Mouse (Mus musculus): Measurements from ENCODE around the gene Ddx23.

Gene Ddx23

DNA sequence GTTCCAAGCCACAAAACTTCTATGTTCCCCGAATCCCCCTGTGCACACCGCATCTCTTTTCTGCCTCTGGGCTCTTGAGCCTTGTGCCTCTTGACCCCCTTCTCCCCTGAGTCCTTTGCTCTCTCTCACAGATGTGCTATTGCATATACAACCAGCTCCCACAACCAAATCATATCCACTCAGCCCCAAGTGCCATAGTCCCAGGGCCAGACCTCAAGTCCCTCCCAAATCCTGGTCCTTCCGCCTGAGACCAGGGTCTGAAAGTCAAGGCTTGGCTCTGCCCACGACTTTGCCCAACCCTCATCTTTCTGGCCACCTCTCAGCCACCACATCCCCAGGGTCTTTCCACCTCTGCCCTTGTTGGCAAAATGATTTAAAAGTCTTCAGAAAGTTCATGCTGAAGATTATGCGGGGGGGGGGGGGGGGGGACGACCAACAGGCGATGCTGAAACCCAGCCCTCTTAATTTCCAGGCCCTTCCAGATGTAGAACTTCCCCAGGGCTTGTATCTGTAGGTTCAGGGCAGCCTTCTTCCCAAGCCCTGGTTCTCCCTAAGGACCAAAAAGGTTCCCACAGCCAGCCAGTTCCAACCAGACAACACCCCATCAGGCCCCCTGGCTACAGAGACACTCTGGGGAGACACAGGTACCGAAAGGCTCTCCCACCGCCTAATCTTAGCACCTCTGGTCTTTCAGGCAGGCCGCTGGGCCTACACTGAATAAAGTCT is 54.5 kb downstream of the Ddx23 start:
- DNase-seq (ENCODE audit: low spot score in 2 of 2), result no peak

DNA sequence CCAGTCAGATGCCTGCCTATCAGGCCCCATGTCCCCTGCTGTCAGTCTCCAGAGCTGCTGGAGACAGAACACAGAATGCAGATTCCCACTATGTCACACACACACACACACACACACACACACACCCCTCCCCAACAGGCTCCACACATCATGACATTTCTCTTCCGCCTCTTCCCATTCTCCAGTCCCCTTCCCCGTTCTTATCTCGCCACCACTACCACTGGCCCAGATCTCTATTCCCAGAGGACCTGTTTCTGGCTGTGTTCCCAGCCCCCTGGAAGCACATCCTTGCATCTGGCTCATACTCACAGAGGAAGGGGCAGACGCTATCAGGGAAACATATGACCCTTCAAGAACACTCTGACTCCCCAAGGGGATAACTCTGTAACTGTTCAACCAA is 55.1 kb downstream of the Ddx23 start:
- DNase-seq (ENCODE audit: low spot score in 2 of 2), result no peak

DNA sequence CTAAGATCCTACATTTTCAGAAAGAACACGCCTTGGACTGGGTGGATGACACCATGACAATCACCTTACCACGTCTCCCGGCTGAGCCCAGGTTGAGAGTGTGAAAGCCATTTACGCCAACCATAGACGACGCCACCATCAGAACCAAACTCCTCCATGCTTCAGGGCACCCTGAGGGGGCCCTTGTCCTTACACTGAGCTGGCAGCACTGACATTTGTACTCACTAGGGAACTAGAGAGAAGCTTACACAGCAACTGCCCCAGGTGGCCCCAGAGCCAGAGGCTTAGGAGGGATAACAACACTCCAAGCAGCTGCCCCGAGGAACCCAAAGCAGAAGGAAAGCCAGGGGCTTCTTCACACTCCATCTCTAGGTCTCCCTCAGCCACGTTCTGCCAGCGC is 56.0 kb downstream of the Ddx23 start:
- DNase-seq (ENCODE audit: low spot score in 2 of 2), result no peak

DNA sequence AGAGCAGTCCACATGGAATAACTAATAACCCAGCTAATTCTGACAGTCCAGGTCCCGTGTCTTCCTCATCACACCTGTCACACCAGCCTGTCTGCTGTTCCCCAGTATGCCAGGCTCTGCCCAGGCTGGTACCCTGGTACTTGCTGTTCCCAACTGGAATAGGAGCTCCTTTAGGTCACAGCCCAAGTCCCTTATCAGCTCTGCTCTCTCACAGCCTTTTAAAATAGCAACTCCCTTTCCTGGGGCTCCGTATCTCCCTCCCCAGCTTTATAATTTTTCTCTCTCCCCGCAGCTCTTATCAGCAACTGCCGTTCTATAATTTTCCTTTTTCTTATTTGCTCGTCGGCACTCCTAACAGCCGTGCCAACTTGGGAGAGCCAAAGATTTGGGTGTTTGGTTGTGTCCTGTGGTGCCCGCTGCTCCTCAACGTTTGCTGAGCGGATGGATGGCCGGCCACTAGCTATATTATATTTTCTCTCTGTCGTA is 56.6 kb downstream of the Ddx23 start:
- no peak for DNase-seq (ENCODE audit: low spot score in 2 of 2)

DNA sequence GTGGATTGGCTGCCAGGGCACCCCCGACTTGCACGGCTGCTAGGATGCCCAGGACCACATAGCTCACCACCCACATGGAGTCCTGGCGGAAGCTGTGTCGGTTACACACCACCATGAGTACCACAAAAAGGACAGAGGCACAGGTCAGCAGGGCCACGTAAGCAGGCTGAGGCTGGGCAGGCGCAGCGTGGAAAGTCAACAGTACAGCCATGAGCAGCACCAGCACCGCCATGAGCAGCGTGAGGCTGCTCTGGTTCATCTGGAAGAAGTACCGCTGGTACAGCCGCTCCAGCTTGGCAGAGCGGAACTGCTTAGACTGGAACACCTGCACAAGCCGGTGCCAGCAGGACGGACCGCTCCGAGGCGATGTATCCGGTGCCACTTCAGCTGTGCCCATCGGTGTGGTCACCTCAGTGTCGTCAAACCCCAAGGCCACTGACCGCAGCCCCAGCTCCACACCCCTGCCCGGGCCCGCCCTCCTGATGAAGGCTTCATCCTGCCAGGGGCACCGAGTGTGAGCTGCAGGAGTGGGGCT is 58.6 kb downstream of the Ddx23 start:
- DNase-seq (ENCODE audit: low spot score in 2 of 2), result no peak

DNA sequence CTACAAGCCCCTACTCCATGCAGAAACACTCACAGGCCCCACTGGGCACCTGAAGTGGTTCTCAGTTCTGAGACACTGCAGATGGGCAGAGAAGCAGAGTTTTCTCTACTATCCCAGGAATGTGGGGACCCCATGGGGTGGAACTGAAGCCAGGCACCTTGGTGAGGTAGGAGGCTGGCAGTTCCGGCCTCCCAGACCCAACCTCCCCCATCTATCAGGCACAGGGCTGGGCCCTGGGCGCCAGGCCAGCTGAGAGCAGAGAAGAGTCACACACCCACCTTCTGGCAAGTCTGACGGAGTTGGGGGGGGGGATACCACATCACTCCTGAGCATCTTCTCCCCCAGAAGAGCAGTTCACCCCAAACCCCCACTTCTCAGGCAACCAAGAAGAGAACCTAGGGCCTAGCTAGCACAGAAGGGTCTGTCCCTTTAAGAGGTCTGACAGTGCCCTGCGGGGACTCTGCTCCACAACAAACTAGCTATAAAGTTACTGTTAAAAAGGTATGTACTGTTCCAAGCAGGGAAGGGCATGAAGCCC is 59.7 kb downstream of the Ddx23 start:
- DNase-seq (ENCODE audit: low spot score in 2 of 2), result no peak

DNA sequence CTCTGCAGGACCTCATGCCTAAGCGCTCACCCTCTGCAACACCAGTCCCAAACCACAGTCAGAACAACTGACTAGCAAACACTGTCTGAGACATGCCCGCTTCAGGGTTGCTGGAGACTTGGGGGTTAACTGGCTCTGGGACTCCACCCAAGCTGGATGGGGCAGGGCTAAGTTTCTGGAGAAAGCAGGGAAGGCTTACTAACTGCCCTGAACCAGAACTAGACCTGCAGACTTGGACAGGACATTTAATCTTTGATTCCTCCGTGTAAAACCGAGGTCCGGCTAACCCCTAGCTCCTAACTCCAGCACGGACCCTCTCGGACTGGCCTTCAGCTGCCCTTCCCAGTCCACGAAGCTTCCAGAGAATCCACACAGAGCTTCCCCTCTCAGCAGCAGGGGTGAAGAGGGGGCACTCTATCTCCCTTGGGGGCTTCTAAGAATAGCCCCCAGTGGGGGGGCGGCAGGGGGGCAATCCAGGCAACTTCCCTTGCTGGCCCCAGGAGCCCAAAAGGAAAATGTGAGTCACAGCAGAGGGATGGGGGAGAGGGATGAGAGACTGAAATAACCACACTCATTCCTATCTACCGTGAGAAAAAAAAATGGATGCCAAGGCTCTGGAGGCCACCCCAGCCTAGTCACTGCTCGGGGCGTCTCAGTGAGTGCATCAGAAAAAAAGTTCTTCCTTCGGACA is 60.4 kb downstream of the Ddx23 start:
- DNase-seq (ENCODE audit: low spot score in 2 of 2), result no peak

DNA sequence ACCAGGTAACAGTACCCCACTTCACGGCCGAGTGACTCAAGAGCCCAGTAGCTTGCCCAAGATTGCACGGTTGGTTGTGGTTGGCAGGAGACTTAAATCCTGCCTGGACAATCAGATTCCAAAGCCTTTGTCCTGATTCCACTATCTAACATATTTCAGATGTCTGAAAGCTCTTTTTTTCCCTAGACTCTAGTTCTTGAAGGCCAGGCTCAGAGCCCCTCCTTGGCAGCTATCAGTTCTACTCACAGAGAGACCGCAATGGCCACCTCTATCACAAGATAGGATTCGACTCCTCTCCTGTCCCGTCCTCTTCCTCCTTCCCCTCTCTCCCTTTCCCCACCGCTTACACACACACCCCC is 60.9 kb downstream of the Ddx23 start:
- DNase-seq (ENCODE audit: low spot score in 2 of 2), result no peak

DNA sequence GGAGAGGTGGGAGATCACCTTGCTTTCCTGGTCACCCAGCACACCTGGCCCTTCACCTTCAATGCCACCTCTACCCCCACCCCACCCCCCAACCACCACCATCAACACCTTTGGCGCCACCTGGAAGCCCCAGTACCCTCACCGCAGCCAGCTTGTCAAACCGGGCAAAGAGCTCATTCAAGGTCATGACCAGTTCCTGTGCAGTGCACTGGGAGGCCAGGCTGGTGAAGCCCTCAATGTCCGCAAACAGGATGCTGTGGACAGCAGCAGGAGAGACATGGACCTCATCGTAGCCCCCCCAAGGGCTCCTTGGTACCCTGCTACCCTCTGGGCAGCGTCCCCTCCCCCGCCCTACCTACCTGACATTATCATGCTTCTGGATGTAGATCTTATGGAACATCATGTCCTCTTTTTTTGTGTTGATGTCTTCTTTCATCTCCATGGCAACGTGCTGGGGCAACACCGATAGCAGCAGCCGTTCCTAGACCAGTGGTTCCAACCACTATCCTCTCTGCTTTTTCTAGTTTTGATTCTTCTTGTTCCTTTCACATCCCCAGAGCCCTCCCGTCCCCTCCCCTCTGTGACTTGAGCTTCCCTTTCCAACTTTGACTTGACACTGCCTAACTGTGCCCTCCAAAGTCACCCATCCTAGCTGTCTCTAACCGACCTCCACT is 62.5 kb downstream of the Ddx23 start:
- no peak for DNase-seq (ENCODE audit: low spot score in 2 of 2)

DNA sequence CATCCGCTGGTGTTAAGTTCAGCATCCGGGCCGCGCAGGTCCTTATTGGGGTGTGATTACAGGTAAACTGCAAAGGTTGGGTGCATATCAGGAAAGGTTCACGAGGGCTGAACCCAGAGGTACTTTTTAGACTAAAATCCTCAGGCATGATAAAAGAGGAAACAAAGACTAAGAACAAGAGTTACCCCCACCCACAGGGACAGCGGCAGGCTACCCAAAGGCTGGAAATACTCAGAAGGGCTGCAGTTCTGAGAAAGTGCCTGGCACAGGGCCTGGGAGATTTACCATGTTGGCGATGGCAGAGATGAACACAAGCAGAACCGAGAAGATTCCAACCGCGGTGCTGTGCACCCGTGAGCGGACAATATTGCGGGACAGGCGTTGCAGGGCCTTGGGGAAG is 66.1 kb downstream of the Ddx23 start:
- DNase-seq (ENCODE audit: low spot score in 2 of 2), result no peak

All from right cerebral cortex, adult 2 months (tissue).